Mouse (Mus musculus): ENCODE data around the gene Hmcn1. TPM values are rescaled to one million over a fixed set of nuclear protein-coding genes. Genes with fewer than 3 reads are reported as not detected.

The Hmcn1 gene
- total and polyA plus RNA-seq, 3 experiments, result not detected

- Histone ChIP-seq H3K4me1 (ENCODE audit: control insufficient read depth in 1 of 2, insufficient read depth in 2 of 2, low read length in 2 of 2) (no peaks in the 10 kb centered on the region), H3K9me3 (replicated peaks; ENCODE audit: insufficient read depth, low read length) (no peaks in the 10 kb centered on the region), H3K36me3 (ENCODE audit: control insufficient read depth in 1 of 2, insufficient read depth in 2 of 2, low read length in 2 of 2) (no peaks in the 10 kb centered on the region)
Measured at GRCm38 (mm10) chr1:150943601-150944000, 49.6 kb downstream of the Hmcn1 start.

GRCm38 (mm10) chr1:150942143-150942542, 51.1 kb downstream of the Hmcn1 start:
- H3K9me3 ChIP-seq (replicated peaks; ENCODE audit: insufficient read depth, low read length), result no peaks in the 10 kb centered on the region
- H3K9ac ChIP-seq (ENCODE audit: control insufficient read depth, low read depth, low read length, poor library complexity, severe bottlenecking), result no peak overlapping the region
- no peak overlapping the region for H3K4me3 ChIP-seq (ENCODE audit: control insufficient read depth in 1 of 2, insufficient read depth in 1 of 2, low read depth in 2 of 2, low read length in 2 of 2)
- no peak for TF ChIP-seq CHD2 (IDR thresholded peaks at IDR 0.05; ENCODE audit: low read length)
- no peak for TF ChIP-seq ZKSCAN1 (IDR thresholded peaks at IDR 0.05; ENCODE audit: low read depth, low read length)
- TF ChIP-seq TCF12 (IDR thresholded peaks at IDR 0.05; ENCODE audit: low read depth, low read length), result no peak
- no peak for TF ChIP-seq USF1 (IDR thresholded peaks at IDR 0.05; ENCODE audit: low read depth, low read length)
- TF ChIP-seq RAD21 (IDR thresholded peaks at IDR 0.05; ENCODE audit: low read depth, low read length), result no peak
- H3K79me2 ChIP-seq (ENCODE audit: control insufficient read depth, insufficient read depth, low read length, poor library complexity), result no peaks in the 10 kb centered on the region
- H3K4me1 ChIP-seq (ENCODE audit: control insufficient read depth in 1 of 2, insufficient read depth in 2 of 2, low read length in 2 of 2), result no peaks in the 10 kb centered on the region
- H3K36me3 ChIP-seq (ENCODE audit: control insufficient read depth in 1 of 2, insufficient read depth in 2 of 2, low read length in 2 of 2), result no peaks in the 10 kb centered on the region
- H3K27ac ChIP-seq (ENCODE audit: control insufficient read depth, low read depth, low read length), result no peak overlapping the region
- DNase-seq (ENCODE audit: low read depth, low spot score), result no peak
- peaks cover 4 to 12% of the 10 kb centered on the region in 2 experiments for H3K27me3 ChIP-seq (ENCODE audit: control insufficient read depth in 1 of 2, insufficient read depth in 2 of 2, low read length in 2 of 2)

More at GRCm38 (mm10) chr1:150943601-150944000, 49.6 kb downstream of the Hmcn1 start:
- Histone ChIP-seq H3K79me2 (ENCODE audit: control insufficient read depth, insufficient read depth, low read length, poor library complexity) (no peaks in the 10 kb centered on the region), H3K4me3 (ENCODE audit: control insufficient read depth in 1 of 2, insufficient read depth in 1 of 2, low read depth in 2 of 2, low read length in 2 of 2) (no peak overlapping the region), H3K27me3 (ENCODE audit: control insufficient read depth in 1 of 2, insufficient read depth in 2 of 2, low read length in 2 of 2) (peaks cover 4 to 9% of the 10 kb centered on the region in 2 experiments), H3K9ac (ENCODE audit: control insufficient read depth, low read depth, low read length, poor library complexity, severe bottlenecking) (no peak overlapping the region), H3K27ac (ENCODE audit: control insufficient read depth, low read depth, low read length) (no peak overlapping the region)
- TF ChIP-seq GATA1 (IDR thresholded peaks at IDR 0.05; ENCODE audit: low read depth, low read length) (no peak), SMC3 (IDR thresholded peaks at IDR 0.05; ENCODE audit: low read depth, low read length) (no peak), TBP (IDR thresholded peaks at IDR 0.05; ENCODE audit: low read depth, low read length) (no peak), BHLHE40 (IDR thresholded peaks at IDR 0.05; ENCODE audit: borderline replicate concordance, low read depth, low read length) (no peak), POLR2A (IDR thresholded peaks at IDR 0.05; ENCODE audit: control insufficient read depth in 1 of 2, insufficient read depth in 1 of 2, low read depth in 1 of 2, low read length in 2 of 2, poor library complexity in 1 of 2) (no peak), ZKSCAN1 (IDR thresholded peaks at IDR 0.05; ENCODE audit: low read depth, low read length) (no peak), MXI1 (IDR thresholded peaks at IDR 0.05; ENCODE audit: low read depth, low read length) (no peak), POLR2AphosphoS2 (IDR thresholded peaks at IDR 0.05; ENCODE audit: low read length) (no peak), MAFK (IDR thresholded peaks at IDR 0.05; ENCODE audit: borderline replicate concordance, low read depth, low read length) (no peak), RAD21 (IDR thresholded peaks at IDR 0.05; ENCODE audit: low read depth, low read length) (no peak), CHD1 (IDR thresholded peaks at IDR 0.05; ENCODE audit: low read depth, low read length) (no peak), ELF1 (IDR thresholded peaks at IDR 0.05; ENCODE audit: low read depth, low read length) (no peak), MAX (IDR thresholded peaks at IDR 0.05; ENCODE audit: low read length) (no peak), MYC (IDR thresholded peaks at IDR 0.05; ENCODE audit: low read depth, low read length) (no peak), POLR2AphosphoS5 (IDR thresholded peaks at IDR 0.05; ENCODE audit: borderline replicate concordance, low read depth, low read length) (no peak), MAZ (IDR thresholded peaks at IDR 0.05; ENCODE audit: low read depth, low read length) (no peak), CTCF (IDR thresholded peaks at IDR 0.05 in 2 of 3, conservative IDR thresholded peaks at IDR 0.05 in 1 of 3; ENCODE audit: control insufficient read depth in 1 of 3, insufficient read depth in 1 of 3, low read depth in 2 of 3, low read length in 3 of 3, poor library complexity in 1 of 3, severe bottlenecking in 1 of 3) (no peak), USF2 (IDR thresholded peaks at IDR 0.05; ENCODE audit: borderline replicate concordance in 1 of 2, insufficient read depth in 1 of 2, low read depth in 1 of 2, low read length in 2 of 2) (no peak), MYB (IDR thresholded peaks at IDR 0.05; ENCODE audit: low read depth, low read length) (no peak), ZNF384 (IDR thresholded peaks at IDR 0.05; ENCODE audit: low read depth, low read length) (no peak)
- DNase-seq (ENCODE audit: low read depth, low spot score), result no peak
